Mouse (Mus musculus): Measurements from ENCODE around the gene Ipo4.
A peak's percentile ranks its signal among the peaks of the same experiment; 100 is the strongest.

Gene Ipo4

DNA sequence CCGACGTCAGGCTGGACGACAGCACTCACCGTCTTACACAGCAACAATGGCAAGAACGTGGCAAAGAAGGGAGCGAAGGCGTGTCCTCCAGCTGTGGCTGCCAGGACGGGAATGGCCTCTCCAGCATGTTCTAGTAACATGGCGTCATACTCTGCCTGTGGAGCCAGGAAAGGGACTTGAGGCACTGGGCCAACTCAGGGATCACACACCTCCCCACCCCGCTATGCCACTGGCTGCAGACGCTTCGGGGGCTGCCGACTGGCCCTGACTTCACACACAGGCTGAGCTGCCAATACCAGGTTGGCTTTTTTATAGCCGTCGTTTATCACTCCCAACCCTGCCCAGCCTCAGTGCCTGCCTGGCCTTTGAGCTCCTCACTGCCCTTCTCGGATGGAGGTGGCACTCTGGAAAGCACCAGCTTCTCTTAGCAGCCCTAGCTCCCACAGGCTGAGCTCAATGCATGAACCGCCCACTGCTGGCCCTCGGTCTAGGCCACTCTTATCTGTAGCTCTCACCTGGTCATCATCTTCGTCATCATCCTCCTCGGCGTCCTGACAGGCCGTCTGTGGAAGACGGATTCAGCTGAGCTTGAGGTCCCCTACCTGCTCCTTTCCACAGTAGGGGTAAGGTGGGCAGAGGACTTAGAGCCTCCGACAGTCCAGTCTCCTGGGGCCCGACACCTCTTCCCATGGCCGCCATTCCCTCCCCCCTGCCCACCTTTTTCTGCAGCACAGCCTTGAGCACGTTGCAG is 7.5 kb downstream of the Ipo4 start:
- no peak for DNase-seq

DNA sequence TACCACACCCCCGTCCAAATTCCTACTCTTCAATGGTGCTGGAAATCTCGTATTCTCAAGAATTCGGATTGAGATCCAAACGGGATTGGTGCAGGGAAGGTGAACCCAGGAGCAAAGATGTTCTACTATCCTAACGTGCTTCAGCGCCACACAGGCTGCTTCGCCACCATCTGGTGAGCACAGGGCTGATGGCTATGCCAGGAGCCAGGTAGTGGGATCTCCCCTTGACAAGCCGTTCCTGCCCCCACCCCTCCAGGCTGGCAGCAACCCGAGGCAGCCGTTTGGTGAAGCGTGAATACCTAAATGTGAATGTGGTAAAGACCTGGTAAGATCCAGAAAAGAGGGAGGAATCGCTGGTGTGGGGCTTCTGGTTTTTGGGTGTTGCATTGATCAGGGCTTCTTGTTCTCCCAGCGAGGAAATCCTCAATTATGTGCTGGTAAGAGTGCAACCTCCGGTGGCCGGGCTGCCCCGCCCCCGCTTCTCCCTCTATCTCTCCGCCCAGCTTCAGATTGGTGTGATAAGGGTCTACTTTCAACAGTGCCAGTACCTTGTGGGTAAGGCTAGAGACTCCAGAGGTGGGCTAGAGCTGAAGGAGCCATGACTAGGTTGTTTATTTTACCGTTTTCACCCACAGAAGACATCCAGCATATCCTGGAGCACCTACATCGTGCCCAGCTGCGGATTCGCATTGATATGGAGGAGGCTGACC is 17.1 kb downstream of the Ipo4 start:
- DNase-seq: peak in 1 of 2 experiments; percentile 6

DNA sequence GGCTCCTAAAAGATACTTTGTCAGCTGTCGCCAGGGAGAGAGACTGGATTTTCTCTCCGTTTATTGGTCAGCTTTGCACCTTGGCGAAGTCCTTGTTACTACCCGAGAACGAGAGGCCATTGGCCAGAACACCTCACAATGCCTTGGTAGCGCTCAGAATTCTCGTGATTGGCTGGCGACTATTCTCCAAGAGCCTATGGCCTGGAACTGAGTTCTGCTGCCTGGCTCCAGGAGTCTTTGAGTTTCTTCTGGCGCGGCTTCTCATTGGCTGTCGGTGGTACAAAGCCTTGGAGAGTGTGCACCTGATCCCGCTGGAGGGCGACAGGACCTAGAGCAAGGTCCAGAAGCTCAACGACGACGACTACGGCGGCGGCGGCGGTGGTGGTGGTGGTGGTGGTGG is 17.9 kb downstream of the Ipo4 start, which contains the start of gene Rec8:
Gene Rec8, plus strand, starts transcription at position 216 of the 400 bp plus-strand sequence.
- DNase-seq: peak in 1 of 2 experiments; percentile 5

DNA sequence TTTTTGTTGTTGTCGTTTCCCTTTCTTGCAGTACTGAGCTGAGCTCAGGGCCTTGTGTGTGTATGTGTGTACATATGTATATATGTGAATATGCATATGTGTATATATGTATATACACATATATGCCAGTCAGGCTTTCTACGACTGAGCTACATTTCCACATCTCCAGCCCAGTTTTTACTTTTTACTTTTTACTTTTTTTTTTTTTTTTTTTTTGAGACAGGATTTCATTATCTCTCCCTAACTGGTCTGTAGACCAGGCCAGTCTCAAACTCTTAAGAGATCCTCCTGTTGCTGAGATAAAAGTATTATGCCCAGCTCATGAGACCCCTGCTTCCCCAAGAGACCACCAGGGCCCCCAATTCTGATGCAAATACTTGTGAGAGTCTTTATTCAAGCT is 18.9 kb downstream of the Ipo4 start:
- DNase-seq: no peak

DNA sequence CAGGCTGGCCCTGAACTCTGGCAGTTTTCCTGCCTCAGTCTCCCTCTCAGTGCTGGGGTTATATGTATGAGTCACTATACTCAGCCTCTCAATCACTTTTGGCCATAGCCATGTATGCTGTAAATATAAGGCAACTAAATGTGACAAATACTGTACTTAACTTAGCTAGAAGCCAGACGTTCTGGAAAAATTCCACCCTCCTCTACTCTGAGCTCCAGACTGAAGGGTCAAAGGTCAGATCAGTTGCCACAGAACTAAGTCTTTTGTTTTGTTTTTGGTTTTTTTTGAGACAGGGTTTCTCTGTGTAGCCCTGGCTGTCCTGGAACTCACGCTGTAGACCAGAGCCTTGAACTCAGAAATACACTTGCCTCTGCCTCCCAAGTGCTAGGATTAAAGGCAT is 19.9 kb downstream of the Ipo4 start:
- DNase-seq: no peak

DNA sequence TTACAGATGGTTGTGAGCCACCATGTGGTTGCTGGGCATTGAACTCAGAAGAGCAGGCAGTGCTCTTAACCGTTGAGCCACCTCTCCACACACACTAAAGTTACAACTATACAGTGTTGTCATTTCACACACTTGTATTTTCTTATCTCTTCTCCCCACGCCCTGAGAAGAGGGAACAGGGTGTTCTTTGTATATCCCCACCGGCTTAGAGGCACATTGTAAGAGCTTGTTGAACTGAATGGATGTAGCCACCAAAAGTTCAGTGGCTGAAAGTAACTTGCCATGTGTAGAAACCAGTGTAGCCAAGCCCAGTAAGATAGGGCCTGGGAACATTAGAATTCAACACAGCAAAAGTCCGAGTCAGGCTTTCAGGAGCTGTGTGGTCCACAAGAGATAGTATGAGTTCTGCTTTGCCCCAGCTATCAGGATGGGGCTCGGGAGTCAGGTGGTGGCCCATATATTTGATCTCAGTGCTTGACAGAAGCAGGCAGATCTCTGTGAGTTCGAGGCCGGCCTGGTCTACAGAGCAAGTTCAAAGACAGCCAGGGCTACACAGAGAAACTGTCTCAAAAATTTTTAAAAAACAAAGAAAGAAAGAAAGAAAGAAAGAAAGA is 21.1 kb downstream of the Ipo4 start:
- DNase-seq: no peak

DNA sequence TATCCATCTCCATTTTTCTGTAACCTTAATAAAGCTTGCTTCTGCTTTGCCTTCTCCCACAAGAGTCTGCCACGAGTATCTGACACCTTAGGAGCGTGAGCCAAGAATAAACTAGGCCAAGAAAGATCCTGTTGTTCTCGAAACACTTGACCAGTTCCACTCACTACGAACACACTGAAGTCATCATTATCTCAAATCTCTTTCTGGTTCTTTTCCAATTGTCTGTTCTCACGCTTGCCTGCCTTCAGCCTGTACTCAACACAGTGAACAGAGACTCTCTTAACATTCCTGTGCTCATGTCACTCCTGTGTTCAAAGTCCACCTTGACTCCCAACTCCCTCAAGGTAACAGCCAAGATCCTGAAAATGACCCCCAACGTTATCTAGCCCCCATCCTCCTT is 22.4 kb downstream of the Ipo4 start:
- DNase-seq: no peak

DNA sequence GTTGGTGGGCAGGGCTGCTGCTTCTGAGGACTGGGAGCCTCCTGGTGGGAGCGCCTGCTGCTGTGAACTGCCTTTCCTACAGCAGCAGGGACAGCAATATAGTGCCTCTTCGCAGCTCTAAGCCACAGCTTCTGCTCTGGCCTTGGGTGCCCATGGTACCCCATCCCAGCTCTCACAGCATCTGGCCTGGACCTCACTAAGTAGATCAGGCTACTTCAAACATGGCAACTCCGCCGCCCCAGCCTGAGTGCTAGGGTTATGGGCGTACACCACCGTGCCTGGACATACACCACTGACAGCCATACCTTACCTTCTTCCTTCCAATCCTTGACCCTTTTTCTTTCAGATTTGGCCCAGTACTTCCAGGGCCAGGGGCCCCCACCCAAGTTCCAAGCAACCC is 27.4 kb downstream of the Ipo4 start:
- DNase-seq: no peak

DNA sequence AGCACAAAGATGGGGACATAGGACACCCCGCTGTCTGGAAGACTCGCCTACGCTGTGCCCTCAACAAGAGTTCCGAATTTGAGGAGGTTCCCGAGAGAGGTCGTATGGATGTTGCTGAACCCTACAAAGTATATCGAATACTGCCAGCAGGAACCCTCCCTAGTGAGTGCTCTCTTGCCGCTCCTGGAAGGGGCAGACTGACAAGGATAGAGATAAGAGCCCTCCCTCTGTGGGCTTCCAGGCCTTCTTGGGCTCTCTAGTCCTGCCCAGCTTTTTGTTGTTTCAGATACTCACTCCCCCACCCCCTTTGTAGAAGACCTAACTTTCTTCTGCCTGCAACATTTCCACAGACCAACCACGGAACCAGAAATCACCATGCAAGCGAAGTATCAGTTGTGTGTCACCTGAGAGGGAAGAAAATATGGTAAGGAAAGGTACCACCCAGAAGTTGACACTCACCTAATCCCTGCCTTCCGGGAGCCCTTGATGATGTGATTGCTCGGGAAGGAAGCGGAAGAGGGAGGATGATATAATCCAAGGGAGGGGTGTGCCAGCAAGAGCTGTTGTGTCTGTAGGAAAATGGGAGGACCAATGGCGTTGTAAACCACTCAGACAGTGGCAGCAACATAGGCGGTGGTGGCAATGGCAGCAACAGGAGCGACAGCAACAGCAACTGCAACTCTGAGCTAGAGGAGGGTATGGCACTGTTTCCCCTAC is 29.9 kb downstream of the Ipo4 start:
- DNase-seq: no peak

DNA sequence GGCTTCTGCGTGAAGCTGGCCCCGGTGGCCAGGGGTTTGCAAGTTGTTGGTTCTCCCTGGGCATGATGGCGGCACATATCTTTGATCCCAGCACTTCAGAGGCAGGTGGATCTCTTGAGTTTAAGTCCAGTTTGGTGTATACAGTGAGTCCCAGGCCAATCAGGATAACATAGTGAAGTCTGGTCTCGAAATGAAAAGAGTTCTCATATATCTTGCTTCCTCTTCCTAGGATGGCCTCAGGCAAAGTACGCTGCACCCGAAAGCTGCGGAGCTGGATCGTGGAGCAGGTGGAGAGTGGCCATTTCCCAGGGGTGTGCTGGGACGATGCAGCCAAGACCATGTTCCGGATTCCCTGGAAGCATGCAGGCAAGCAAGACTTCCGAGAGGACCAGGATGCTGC is 30.9 kb downstream of the Ipo4 start:
- DNase-seq: peak in 1 of 2 experiments; percentile 15

DNA sequence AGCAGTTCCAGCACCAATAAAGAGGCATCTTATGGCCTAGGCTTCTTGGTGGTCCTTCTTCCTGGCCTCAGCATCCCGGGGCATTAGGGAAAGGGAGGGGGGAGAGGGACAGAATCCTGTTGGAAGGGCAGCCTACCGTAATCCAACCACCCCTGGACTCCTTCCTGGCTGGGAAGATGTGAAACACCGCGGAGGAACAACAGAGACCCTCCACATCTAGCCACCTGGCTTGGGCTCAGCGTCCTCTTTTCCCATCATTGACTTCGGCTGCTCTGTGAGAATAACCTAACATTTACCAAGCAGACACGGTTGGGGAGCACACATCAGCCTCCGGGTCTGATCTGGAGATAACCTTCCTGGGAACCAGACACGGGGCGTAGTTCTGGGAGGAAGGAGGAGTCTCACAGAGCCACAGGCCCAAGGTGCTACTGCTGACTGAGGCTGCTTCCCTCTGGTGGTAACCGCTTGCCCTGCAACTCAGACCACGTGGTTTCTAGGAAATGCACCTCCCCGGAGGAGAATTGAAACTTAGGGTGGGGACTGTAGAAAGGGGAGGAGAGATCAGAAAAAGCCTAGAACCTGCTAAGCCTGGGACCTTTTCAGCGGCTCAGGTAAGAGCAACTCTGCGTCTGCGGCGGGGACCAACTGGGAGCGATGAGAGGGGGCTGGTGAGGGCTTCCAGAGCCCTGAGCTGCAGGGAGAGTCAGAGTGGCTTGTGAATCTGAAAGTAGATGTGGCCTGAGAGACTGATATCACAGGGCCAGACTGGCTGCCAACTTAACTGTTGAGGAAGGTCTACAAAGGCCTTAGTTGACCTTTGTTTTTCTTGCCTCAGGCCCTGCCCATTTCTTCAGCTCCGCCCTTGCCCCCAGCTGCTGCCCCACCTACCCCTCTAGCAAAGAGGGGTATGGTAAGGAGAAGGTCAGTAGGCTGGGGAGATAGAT is 31.9 kb downstream of the Ipo4 start:
- DNase-seq: peak; percentile 93 to 94

DNA sequence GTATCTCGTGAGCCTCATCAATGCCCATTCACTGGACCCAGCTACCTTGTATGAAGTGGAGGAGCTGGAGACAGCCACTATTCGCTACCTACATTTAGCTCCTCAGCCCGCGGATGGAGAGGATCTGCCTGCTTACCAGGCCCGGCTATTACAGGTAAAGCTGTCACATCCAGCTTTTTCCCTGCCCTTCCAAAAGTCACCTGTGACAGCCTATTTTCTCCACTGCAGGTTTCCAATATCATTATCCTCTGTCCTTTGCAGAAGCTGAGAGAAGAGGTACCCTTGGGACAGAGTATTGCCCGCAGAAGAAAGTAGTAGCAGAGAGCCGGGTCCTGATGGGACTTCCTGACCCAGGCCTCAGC is 32.5 kb downstream of the Ipo4 start, which contains the start of gene Irf9:
Gene Irf9, plus strand, starts transcription at position 301 of the 362 bp plus-strand sequence.
- no peak for DNase-seq

DNA sequence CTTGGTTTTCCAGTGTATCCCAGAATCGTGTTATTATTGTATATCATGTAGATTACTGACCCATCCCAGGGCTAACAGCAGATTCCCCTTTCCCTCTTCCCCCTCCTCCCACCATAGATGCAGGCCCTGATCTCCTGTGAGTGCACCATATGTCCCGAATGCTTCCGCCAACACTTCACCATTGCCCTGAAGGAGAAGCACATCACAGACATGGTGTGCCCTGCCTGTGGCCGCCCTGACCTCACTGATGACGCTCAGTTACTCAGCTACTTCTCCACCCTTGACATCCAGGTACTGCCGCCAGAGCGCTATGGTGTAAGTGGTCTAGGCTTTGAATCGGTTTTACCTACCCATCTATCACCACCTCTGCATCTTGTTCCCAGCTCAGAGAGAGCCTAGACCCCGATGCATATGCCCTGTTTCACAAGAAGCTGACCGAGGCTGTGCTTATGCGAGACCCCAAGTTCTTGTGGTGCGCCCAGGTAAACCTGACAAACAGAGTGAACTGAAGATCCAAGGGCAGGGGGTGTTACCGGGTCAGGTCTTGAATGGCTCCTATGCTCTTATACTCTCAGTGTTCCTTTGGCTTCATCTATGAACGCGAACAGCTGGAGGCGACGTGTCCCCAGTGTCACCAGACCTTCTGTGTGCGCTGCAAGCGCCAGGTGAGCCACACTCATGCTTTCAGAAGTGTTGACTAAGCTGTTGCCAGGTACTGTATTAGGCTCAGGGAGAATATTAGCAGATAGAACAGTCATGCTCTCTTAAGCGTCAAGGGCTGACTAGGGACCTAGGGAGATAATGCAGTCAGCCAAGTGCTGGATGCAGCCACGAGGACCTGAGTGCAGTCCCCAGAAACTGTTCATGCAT is 37.0 kb downstream of the Ipo4 start:
- DNase-seq: no peak

DNA sequence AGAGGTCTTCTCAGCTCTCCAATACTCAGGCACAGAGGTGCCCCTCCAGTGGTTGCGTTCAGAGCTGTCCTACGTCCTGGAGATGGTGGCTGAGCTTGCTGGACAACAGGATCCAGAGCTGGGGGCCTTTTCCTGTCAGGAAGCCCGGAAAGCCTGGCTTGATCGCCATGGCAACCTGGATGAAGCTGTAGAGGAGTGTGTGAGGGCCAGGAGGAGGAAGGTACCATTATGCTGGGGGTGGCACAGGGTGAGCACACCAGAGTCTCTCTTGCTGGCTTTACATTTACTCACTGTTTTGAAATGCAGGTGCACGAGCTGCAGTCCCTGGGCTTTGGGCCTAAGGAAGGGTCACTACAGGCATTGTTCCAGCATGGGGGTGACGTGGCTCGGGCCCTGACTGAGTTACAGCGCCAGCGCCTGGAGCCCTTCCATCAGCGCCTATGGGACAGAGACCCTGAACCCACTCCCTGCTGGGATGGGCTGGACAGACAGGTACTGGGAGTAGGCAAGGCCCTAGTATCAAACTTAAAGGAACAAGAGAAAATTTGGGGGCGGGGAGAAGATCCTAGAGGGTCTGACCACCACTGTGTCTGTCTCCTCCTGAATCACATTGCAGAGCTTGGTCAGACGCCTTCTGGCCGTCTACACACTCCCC is 39.6 kb downstream of the Ipo4 start:
- no peak for DNase-seq

DNA sequence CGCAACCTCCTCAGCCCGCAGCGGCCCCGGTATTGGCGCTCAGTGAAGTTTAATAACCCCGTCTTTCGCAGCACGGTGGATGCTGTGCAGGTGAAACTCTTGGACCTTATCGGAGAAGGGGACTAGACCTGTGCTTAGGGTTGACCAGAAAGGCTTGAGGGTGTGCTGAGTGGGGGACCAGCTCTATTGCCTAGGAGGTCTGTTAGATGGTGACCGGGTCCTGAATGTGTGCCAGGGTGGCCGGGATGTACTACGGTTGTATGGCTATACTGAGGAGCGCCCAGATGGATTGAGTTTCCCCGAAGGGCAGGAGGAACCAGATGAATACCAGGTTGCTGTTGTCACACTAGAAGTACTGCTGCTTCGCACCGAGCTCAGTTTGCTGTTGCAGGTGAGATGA is 43.5 kb downstream of the Ipo4 start:
- DNase-seq: peak in 1 of 2 experiments; percentile 17

DNA sequence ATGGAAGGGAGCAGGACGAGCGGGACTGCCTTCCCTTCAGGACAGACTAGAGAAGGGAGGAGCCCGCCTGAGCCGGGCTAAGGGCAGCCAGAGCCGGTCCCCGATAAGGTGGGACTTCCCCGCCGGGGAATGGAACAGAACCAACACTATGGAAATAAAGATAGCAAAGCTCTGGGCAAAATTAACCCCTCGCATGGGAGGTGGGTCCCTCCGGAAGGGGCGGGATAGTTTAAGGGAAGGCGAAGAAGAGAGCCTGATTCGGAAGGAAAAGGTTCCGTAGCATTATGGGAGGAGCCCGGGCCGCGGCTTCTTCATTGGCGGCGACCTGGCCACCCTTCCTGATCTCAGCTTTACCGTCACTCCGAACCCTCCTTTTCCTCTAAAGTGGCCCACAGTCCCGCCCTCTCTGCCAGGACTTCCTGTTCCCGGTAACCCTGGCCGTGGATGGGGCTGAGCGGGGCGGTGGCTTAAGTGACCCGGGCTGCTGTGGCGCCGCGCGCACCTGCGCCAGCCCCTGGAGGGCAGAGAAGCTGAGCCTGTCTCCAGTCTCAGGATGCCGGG is 44.3 kb downstream of the Ipo4 start, which contains the start of gene Rnf31:
Gene Rnf31, plus strand, starts transcription at position 378 of the 561 bp plus-strand sequence.
- DNase-seq: peak; percentile 75 to 77

DNA sequence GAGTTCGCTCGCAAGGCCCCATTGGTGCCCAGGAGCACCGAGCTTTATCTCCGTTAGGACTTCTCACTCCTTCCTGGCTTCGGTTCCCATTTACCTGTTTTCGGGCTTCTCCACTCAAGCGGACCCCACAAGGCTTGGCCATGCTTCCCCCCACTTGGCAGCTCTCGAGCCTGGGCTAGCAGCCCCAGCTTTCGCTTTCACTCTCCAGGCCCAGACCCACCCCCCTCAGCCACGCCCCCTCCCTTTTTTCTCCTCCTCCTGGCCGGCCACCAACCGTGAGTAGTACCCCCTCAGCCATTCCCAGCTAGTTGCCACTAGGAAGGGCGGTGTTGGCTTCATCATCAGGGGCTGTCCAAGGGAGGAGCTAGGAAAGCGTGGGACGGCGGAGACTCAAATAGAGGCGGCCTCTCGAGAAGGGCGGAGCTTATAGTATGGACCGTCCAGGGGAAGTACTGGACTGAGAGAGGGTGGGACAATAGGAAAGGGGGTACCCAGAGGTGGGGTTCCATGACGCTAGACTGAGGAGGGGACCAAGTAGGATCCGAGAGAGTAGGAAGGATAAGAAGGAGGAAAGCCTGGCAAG is 44.9 kb downstream of the Ipo4 start, which contains the start of gene Psme2:
Gene Psme2, minus strand, starts transcription at position 366 of the 583 bp plus-strand sequence.
- peak; percentile 78 to 81 for DNase-seq

DNA sequence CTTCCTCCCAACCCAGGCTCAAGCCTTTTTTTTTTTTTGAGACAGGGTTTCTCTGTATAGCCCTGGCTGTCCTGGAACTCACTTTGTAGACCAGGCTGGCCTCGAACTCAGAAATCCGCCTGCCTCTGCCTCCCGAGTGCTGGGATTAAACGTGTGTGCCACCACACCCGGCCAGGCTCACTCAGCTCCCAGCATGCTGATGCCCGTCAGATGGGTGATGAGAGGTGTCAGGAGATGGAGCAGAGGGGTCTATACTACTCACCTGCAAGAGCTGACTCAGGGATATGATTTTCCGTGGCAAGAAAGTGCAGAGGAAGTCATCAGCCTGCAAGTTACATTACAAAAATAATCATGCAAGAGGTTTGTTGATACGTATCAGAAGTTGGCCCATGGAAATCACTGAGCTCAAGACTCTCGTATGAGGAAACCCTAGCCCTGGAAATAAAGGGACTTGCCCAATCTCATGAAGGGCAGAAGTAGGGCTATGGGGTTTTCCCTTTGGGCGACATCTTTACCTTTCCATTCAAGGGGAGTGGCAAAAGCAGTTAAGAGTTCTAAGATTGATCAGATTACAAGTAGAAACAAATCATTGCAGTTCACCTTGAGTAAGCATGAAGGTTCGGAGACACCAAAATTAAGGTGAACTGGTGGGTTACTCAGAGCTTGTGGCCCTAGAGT is 45.8 kb downstream of the Ipo4 start:
- peak; percentile 32 to 45 for DNase-seq

DNA sequence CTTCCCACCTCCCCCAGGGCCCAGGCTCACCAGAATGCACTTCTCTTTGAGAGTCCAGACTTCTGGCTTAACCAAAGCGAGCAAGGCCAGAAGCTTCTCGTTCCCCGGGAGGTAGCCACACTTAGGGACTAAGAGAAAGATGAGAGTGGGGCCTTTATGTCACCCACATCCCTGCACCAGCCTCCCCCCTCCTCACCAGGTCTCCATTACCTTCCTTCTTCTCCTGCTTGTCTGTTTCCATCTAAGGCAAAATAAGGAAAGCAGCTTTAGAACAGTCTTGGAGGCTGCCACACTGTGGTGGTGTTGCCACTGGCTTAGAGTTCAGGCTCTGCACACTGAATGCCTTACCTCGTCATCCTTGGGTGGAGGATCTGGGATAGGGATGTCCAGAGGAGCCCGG is 46.5 kb downstream of the Ipo4 start:
- no peak for DNase-seq
